Mouse (Mus musculus) cerebellum, adult 8-10 months (tissue): ENCODE results near the gene Adgra3.
A peak's percentile ranks its signal among the peaks of the same experiment; 100 is the strongest.

Experiments used
- DNase-seq: peaks from one replicate; pipeline ENCODE4 v3.0.0; 2022

Gene Adgra3

GRCm38 (mm10) chr5:50031288-50031687, 27.5 kb downstream of the Adgra3 start:
- no peak for DNase-seq

GRCm38 (mm10) chr5:50029662-50030061, 29.1 kb downstream of the Adgra3 start:
- DNase-seq = no peak

GRCm38 (mm10) chr5:50027561-50027960, 31.2 kb downstream of the Adgra3 start:
- DNase-seq = no peak

- no peak for DNase-seq
These were observed 31.8 kb downstream of the Adgra3 start for GRCm38 (mm10) chr5:50027001-50027400.

GRCm38 (mm10) chr5:50026148-50026547, 32.7 kb downstream of the Adgra3 start:
- DNase-seq = no peak

- no peak for DNase-seq
These were observed 34.7 kb downstream of the Adgra3 start for GRCm38 (mm10) chr5:50024097-50024496.

- DNase-seq = no peak
These were observed 42.7 kb downstream of the Adgra3 start for GRCm38 (mm10) chr5:50015987-50016587.

GRCm38 (mm10) chr5:50015147-50015697, 43.6 kb downstream of the Adgra3 start:
- DNase-seq = no peak

GRCm38 (mm10) chr5:50014658-50015057, 44.1 kb downstream of the Adgra3 start:
- no peak for DNase-seq

- DNase-seq = no peak
These were observed 44.8 kb downstream of the Adgra3 start for GRCm38 (mm10) chr5:50013965-50014364.

- no peak for DNase-seq
These were observed 50.0 kb downstream of the Adgra3 start for GRCm38 (mm10) chr5:50008841-50009240.

- no peak for DNase-seq
These were observed 51.7 kb downstream of the Adgra3 start for GRCm38 (mm10) chr5:50006915-50007658.

GRCm38 (mm10) chr5:50002269-50002668, 56.5 kb downstream of the Adgra3 start:
- DNase-seq = no peak

- no peak for DNase-seq
These were observed 59.0 kb downstream of the Adgra3 start for GRCm38 (mm10) chr5:49999764-50000163.

GRCm38 (mm10) chr5:49997019-49997418, 61.8 kb downstream of the Adgra3 start:
- no peak for DNase-seq

GRCm38 (mm10) chr5:49996457-49996856, 62.3 kb downstream of the Adgra3 start:
- DNase-seq = no peak

GRCm38 (mm10) chr5:49990737-49991323, 68.0 kb downstream of the Adgra3 start:
- no peak for DNase-seq

GRCm38 (mm10) chr5:49988015-49988798, 70.6 kb downstream of the Adgra3 start:
- no peak for DNase-seq

GRCm38 (mm10) chr5:49980727-49981126, 78.1 kb downstream of the Adgra3 start:
- DNase-seq = no peak

GRCm38 (mm10) chr5:49979246-49979645, 79.6 kb downstream of the Adgra3 start:
- DNase-seq = no peak

- peak; percentile 60 for DNase-seq
These were observed 82.8 kb downstream of the Adgra3 start for GRCm38 (mm10) chr5:49975971-49976370.

- no peak for DNase-seq
These were observed 84.6 kb downstream of the Adgra3 start for GRCm38 (mm10) chr5:49974211-49974610.

GRCm38 (mm10) chr5:49969660-49970059, 89.1 kb downstream of the Adgra3 start:
- DNase-seq = no peak
